Mouse (Mus musculus): ENCODE data around the gene Selenom.

- TF ChIP-seq CTCF (conservative IDR thresholded peaks at IDR 0.05; ENCODE audit: low read length) (peak; percentile 67), POU5F1 (IDR thresholded peaks at IDR 0.05; ENCODE audit: borderline replicate concordance, low read length) (no peak)
Observed at GRCm38 (mm10) chr11:3544409-3544808, 29.9 kb downstream of the Selenom start.

Measured in E14TG2a.4 (cell line).